Mouse (Mus musculus) Patski (cell line): ENCODE measurements around the gene Gab3. TPM values are rescaled to one million over a fixed set of nuclear protein-coding genes. Genes with fewer than 3 reads are reported as not detected.
"Not testable (repeated sequence)": the region's sequence is repeated elsewhere in the genome, so short reads cannot be mapped to it uniquely, and the experiment has no call there.

Experiments
- ATAC-seq: fragments of 100-300 bp; one replicate; pipeline ENCODE4 v1.8.0; 2021
- CTCF ChIA-PET: fragments of 350-600 bp; sonication (Branson Sonifier 250); formaldehyde crosslinking; loops from one replicate; lab custom pipeline; 2022; ENCODE audit warnings: inconsistent platforms; lab: Charles Lee
- POLR2A ChIA-PET: fragments of 350-600 bp; sonication (Branson Sonifier 250); formaldehyde crosslinking; loops from one replicate; lab custom pipeline; 2022; ENCODE audit warnings: antibody characterized with exemption, inconsistent platforms; lab: Charles Lee
- DNase-seq: peaks from one replicate; pipeline ENCODE4 v3.0.0-alpha.2; 2011; ENCODE audit warnings: low read depth, low spot score
- H3K27me3 ChIP-seq: fragments of 371-371 bp; one replicate; pipeline ENCODE4 v1.5.1; 2021
- CTCF ChIP-seq: fragments of 100-300 bp; IDR thresholded peaks from one replicate; pipeline ENCODE4 v1.5.1; 2021
- in situ Hi-C: fragments of 300-500 bp; cut with MboI; formaldehyde crosslinking; loops from 3 replicates; pipeline ENCODE4 v1.11.1; 2018; ENCODE audit warnings: low pct_unique_long_range_greater_than_20kb, mixed read lengths
- polyA plus RNA-seq: library from polyadenylated mRNA; unstranded; gene quantifications from one replicate; pipeline ENCODE4 v1.2.3, GENCODE M21; 2021

The Gab3 gene
- polyA plus RNA-seq, 1 experiment from 2014 or later: 0.36 TPM

DNA sequence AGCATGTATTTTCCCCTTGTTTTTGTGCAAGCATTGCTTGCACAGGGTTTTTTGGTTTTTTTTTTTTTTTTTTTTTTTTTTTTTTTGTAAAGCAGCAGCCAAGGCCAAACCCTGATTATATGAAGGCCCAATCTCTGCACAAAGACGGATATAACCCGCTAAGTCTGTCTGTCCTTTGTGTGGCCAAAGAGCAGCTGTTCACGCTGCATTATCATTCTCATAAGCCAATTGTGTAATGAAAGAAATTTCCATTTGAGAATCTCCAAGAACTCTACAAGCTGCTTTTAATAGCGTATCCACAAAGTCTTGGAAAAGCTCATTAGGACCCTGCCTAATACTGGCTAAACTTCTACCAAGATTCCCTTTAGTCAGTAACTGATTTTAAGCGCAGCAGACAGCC lies 101.5 kb downstream of the Gab3 start:
- in situ Hi-C loops: no loop called here
- ChIA-PET CTCF (no interaction called here), POLR2A (no interaction called here)
- TF ChIP-seq CTCF: no peak
- H3K27me3 ChIP-seq: peaks cover 8% of the 10 kb centered on the region
- no peak for DNase-seq
- ATAC-seq: no peak

DNA sequence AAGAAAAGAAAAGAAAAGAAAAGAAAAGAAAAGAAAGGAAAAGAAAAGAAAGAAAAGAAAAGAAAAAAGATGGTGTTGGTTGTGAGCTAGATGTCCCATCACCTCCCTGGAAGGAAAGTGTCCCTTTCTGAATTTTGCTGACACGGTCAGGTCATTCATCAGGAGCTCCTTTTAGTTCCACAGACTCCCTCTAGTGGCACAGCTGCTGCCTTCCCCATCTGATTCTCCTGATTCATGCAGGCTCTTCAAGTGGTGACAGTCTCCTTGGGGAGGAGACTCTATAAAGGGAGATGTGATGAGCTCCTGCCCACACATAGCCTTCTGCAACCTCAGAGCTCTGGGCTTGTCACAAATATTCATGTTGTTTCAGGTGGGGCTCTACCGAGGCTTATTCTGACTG lies 122.4 kb downstream of the Gab3 start:
- POLR2A ChIA-PET, in situ Hi-C loops, ATAC-seq, H3K27me3 ChIP-seq, CTCF ChIA-PET, DNase-seq: not testable (repeated sequence)
- TF ChIP-seq CTCF: peak; percentile 14

DNA sequence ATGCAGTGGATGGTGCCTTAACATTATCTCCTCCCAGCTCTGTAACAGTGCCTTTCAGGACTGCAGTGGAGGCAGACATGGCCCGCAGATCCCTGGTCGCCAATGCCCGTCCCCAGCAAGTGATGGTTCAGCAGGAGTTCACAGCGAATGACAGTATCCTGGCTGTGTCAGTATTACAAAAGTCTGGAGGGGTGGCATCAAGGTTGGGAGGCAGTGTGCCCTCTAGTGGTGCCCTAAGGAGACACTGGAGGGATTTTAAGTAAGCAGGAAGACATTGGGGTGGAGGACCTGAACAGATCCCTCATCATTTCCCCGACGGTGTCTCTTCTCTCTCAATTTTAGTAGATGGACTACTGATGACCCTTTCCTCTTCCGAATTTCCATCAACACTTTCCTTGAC lies 126.1 kb downstream of the Gab3 start:
- ATAC-seq, DNase-seq, POLR2A ChIA-PET, in situ Hi-C loops, H3K27me3 ChIP-seq, CTCF ChIA-PET: not testable (repeated sequence)

Other genes with a start within 250 kb of the Gab3 start
- gene Gm5936, start 248.3 kb downstream of the Gab3 start, polyA plus RNA-seq: not detected
- 53.3 TPM for gene Dkc1, start 10.4 kb upstream of the Gab3 start, polyA plus RNA-seq
- 118 TPM for gene Mpp1, start 45.6 kb upstream of the Gab3 start, polyA plus RNA-seq
- not detected for gene Smim9, start 78.3 kb upstream of the Gab3 start, polyA plus RNA-seq